Mouse (Mus musculus): Measurements from ENCODE around the gene Cxcl9.

- TF ChIP-seq CTCF (IDR thresholded peaks at IDR 0.05; ENCODE audit: low read depth) = peak; percentile 60
- no peak for TF ChIP-seq EP300 (IDR thresholded peaks at IDR 0.05; ENCODE audit: low read depth)
Measured at GRCm38 (mm10) chr5:92277437-92278394, 50.2 kb downstream of the Cxcl9 start, which contains the start of gene Naaa.
